ENCODE assay signal across 8 mouse cellular contexts in genomic region chr15:98145559-98146181, GRCm38 (mm10). TPM values are rescaled to one million over a fixed set of nuclear protein-coding genes. Genes with fewer than 3 reads are reported as not detected.
DNase-seq lines count a peak whose midpoint lies in the region; ATAC-seq and TF ChIP-seq lines count a peak whose summit lies in the region.

No protein-coding gene starts in this region.

- peaks cover 15% of the 10 kb centered on the region for H3K36me3 ChIP-seq in E14TG2a.4 (ENCODE audit: insufficient read depth, low read length)
- peaks cover 17% of the 10 kb centered on the region for H3K36me3 ChIP-seq in forebrain, embryonic 12.5 days (replicated peaks)
- H3K36me3 ChIP-seq in liver, postnatal 0 days (replicated peaks; ENCODE audit: insufficient read depth, low read length), result peaks cover 14% of the 10 kb centered on the region
- peaks cover 11% of the 10 kb centered on the region for H3K36me3 ChIP-seq in neural tube, embryonic 14.5 days (ENCODE audit: control insufficient read depth, insufficient read depth, low read length)

- no peak for TF ChIP-seq EP300 in liver, postnatal 0 days (IDR thresholded peaks at IDR 0.05; ENCODE audit: low read depth)

- H3K9me3 ChIP-seq in E14TG2a.4 (ENCODE audit: low read length), result peaks cover 29% of the 10 kb centered on the region
- no peaks in the 10 kb centered on the region for H3K9me3 ChIP-seq in forebrain, embryonic 12.5 days
- H3K9me3 ChIP-seq in liver, postnatal 0 days (ENCODE audit: low read length), result no peaks in the 10 kb centered on the region
- no peaks in the 10 kb centered on the region for H3K9me3 ChIP-seq in neural tube, embryonic 14.5 days (ENCODE audit: control insufficient read depth, low read length)

- peak; percentile 98 for ATAC-seq in forebrain, embryonic 12.5 days (ENCODE audit: low FRiP score)
- peak; percentile 99 for ATAC-seq in liver, postnatal 0 days
- ATAC-seq in neural tube, embryonic 14.5 days (ENCODE audit: low read depth), result peak; percentile 97

- peak overlapping the region; percentile 93 for H3K9ac ChIP-seq in forebrain, embryonic 12.5 days
- H3K9ac ChIP-seq in liver, postnatal 0 days (replicated peaks), result peak overlapping the region; percentile 98
- H3K9ac ChIP-seq in neural tube, embryonic 14.5 days (replicated peaks; ENCODE audit: low read depth, low read length), result peak overlapping the region; percentile 97

- TF ChIP-seq CTCF in E14TG2a.4 (conservative IDR thresholded peaks at IDR 0.05; ENCODE audit: low read length), result no peak
- TF ChIP-seq CTCF in liver, postnatal 0 days (IDR thresholded peaks at IDR 0.05; ENCODE audit: low read depth), result no peak

- H3K27me3 ChIP-seq in E14TG2a.4 (ENCODE audit: insufficient read depth, low read length), result no peaks in the 10 kb centered on the region
- H3K27me3 ChIP-seq in forebrain, embryonic 12.5 days, result no peaks in the 10 kb centered on the region
- no peaks in the 10 kb centered on the region for H3K27me3 ChIP-seq in liver, postnatal 0 days (ENCODE audit: insufficient read depth, low read length)
- H3K27me3 ChIP-seq in neural tube, embryonic 14.5 days (ENCODE audit: control insufficient read depth, insufficient read depth, low read length), result no peaks in the 10 kb centered on the region

- peak overlapping the region; percentile 88 for H3K4me2 ChIP-seq in forebrain, embryonic 12.5 days
- H3K4me2 ChIP-seq in liver, postnatal 0 days (ENCODE audit: low read depth, low read length), result peak overlapping the region; percentile 95
- H3K4me2 ChIP-seq in neural tube, embryonic 14.5 days (ENCODE audit: low read depth, low read length), result peak overlapping the region; percentile 93

- DNase-seq in c-Kit-positive CD71-positive TER-119-positive erythroid progenitor cells, embryonic 14.5 days (ENCODE audit: low spot score), result peak; percentile 85
- peak; percentile 94 to 96 for DNase-seq in heart, postnatal 10 days
- DNase-seq in large intestine, adult 2 months (ENCODE audit: low read depth, low spot score), result peak; percentile 69
- DNase-seq in liver, postnatal 0 days, result peak; percentile 94
- DNase-seq in testis, postnatal 10 days (ENCODE audit: low spot score), result peak; percentile 95

- WGBS in forebrain, embryonic 12.5 days, result under 1% methylated on average over 38 of the region's 38 CpGs
- 2% methylated on average over 38 of the region's 38 CpGs for WGBS in large intestine, adult 2 months
- 1% methylated on average over 38 of the region's 38 CpGs for WGBS in liver, postnatal 0 days (ENCODE audit: insufficient replicate concordance)
- WGBS in neural tube, embryonic 14.5 days, result under 1% methylated on average over 37 of the region's 38 CpGs

- peak overlapping the region; percentile 91 for H3K4me3 ChIP-seq in E14TG2a.4 (replicated peaks; ENCODE audit: low read length)
- peak overlapping the region; percentile 85 for H3K4me3 ChIP-seq in forebrain, embryonic 12.5 days (replicated peaks)
- peak overlapping the region; percentile 99 for H3K4me3 ChIP-seq in liver, postnatal 0 days (ENCODE audit: low read depth, low read length)
- H3K4me3 ChIP-seq in neural tube, embryonic 14.5 days (ENCODE audit: low read depth, low read length), result peak overlapping the region; percentile 99

- peak overlapping the region; percentile 54 for H3K27ac ChIP-seq in forebrain, embryonic 12.5 days
- H3K27ac ChIP-seq in liver, postnatal 0 days (ENCODE audit: low read depth), result peak overlapping the region; percentile 90
- H3K27ac ChIP-seq in neural tube, embryonic 14.5 days (ENCODE audit: low read depth, low read length), result peak overlapping the region; percentile 73

- H3K4me1 ChIP-seq in E14TG2a.4 (replicated peaks; ENCODE audit: low read depth, low read length), result peaks cover 35% of the 10 kb centered on the region
- peaks cover 14% of the 10 kb centered on the region for H3K4me1 ChIP-seq in forebrain, embryonic 12.5 days
- peaks cover 10% of the 10 kb centered on the region for H3K4me1 ChIP-seq in liver, postnatal 0 days (ENCODE audit: insufficient read depth)
- peaks cover 13% of the 10 kb centered on the region for H3K4me1 ChIP-seq in neural tube, embryonic 14.5 days (ENCODE audit: control insufficient read depth, insufficient read depth, low read length)

- intact Hi-C loops in heart, postnatal 10 days (cut with DNase I), result loop anchor here (1.0 to 2.0 kb wide), 2 partner anchors 37 to 52 kb away; partner anchors contain the start of gene Senp1

RNA-seq across cellular contexts. Expression of gene Asb8, which starts 19.8 kb away (rescaled TPM):
- polyA plus RNA-seq in forebrain, embryonic 12.5 days (2016; fragmentation: Nextera tagmentation; extraction: Ambion mirVana), result 38.4 and 44.8 TPM in 2 replicates
- total RNA-seq in heart, postnatal 10 days (2021), result 100 to 1,000 TPM; 104 to 109 TPM
- polyA plus RNA-seq in large intestine, adult 2 months (2012; rRNA removed), result 32.8 and 43.9 TPM in 2 replicates
- 23.6 and 24.1 TPM in 2 replicates for polyA plus RNA-seq in liver, postnatal 0 days (2015; fragmentation: Nextera tagmentation; extraction: Ambion mirVana)
- 66.7 and 74.0 TPM in 2 replicates for polyA plus RNA-seq in neural tube, embryonic 14.5 days (2014; fragmentation: Nextera tagmentation; extraction: Ambion mirVana)

RNA-seq across cellular contexts. Expression of gene Ccdc184, which starts 21.3 kb away (rescaled TPM):
- 15.9 and 19.6 TPM in 2 replicates for polyA plus RNA-seq in forebrain, embryonic 12.5 days (2016; fragmentation: Nextera tagmentation; extraction: Ambion mirVana)
- under 1 TPM; 0.57 to 0.64 TPM for total RNA-seq in heart, postnatal 10 days (2021)
- 0.33 TPM in 2 replicates for polyA plus RNA-seq in large intestine, adult 2 months (2012; rRNA removed)
- not detected in 2 replicates for polyA plus RNA-seq in liver, postnatal 0 days (2015; fragmentation: Nextera tagmentation; extraction: Ambion mirVana)
- polyA plus RNA-seq in neural tube, embryonic 14.5 days (2014; fragmentation: Nextera tagmentation; extraction: Ambion mirVana), result 85.9 and 117 TPM in 2 replicates

RNA-seq across cellular contexts. Expression of gene Olfr288, which starts 49.7 kb away (rescaled TPM):
- polyA plus RNA-seq in forebrain, embryonic 12.5 days (2016; fragmentation: Nextera tagmentation; extraction: Ambion mirVana), result not detected in 2 replicates
- not detected for total RNA-seq in heart, postnatal 10 days (2021)
- not detected in 2 replicates for polyA plus RNA-seq in large intestine, adult 2 months (2012; rRNA removed)
- not detected in 2 replicates for polyA plus RNA-seq in liver, postnatal 0 days (2015; fragmentation: Nextera tagmentation; extraction: Ambion mirVana)
- polyA plus RNA-seq in neural tube, embryonic 14.5 days (2014; fragmentation: Nextera tagmentation; extraction: Ambion mirVana), result not detected in 2 replicates

RNA-seq across cellular contexts. Expression of gene Senp1, which starts 52.1 kb away (rescaled TPM):
- 39.6 and 44.3 TPM in 2 replicates for polyA plus RNA-seq in forebrain, embryonic 12.5 days (2016; fragmentation: Nextera tagmentation; extraction: Ambion mirVana)
- total RNA-seq in heart, postnatal 10 days (2021), result 10 to 100 TPM; 16.7 to 18.5 TPM
- 9.3 and 12.1 TPM in 2 replicates for polyA plus RNA-seq in large intestine, adult 2 months (2012; rRNA removed)
- polyA plus RNA-seq in liver, postnatal 0 days (2015; fragmentation: Nextera tagmentation; extraction: Ambion mirVana), result 4.7 and 6.7 TPM in 2 replicates
- polyA plus RNA-seq in neural tube, embryonic 14.5 days (2014; fragmentation: Nextera tagmentation; extraction: Ambion mirVana), result 22.1 and 25.1 TPM in 2 replicates

RNA-seq across cellular contexts. Expression of gene Pfkm, which starts 53.3 kb away (rescaled TPM):
- polyA plus RNA-seq in forebrain, embryonic 12.5 days (2016; fragmentation: Nextera tagmentation; extraction: Ambion mirVana), result 52.5 and 56.6 TPM in 2 replicates
- 100 to 1,000 TPM; 571 to 624 TPM for total RNA-seq in heart, postnatal 10 days (2021)
- 8.3 and 9.8 TPM in 2 replicates for polyA plus RNA-seq in large intestine, adult 2 months (2012; rRNA removed)
- 9.1 and 9.2 TPM in 2 replicates for polyA plus RNA-seq in liver, postnatal 0 days (2015; fragmentation: Nextera tagmentation; extraction: Ambion mirVana)
- 79.8 and 81.8 TPM in 2 replicates for polyA plus RNA-seq in neural tube, embryonic 14.5 days (2014; fragmentation: Nextera tagmentation; extraction: Ambion mirVana)

Comparison
In these comparisons a context has a peak if more than half of its experiments do, and no peak if none do; other contexts are left out.
1. Peak in every context shown above with its lines: DNase-seq, ATAC-seq, H3K4me3 ChIP-seq and H3K27ac ChIP-seq.
2. RNA of gene Ccdc184, which starts 21.3 kb away (polyA plus RNA-seq): 85.9 to 117 TPM in neural tube, embryonic 14.5 days and 15.9 to 19.6 TPM in forebrain, embryonic 12.5 days; 0.33 TPM in large intestine, adult 2 months and not detected in liver, postnatal 0 days; every median in the first group is over 10 times any median in the second.